Mouse (Mus musculus): ENCODE results near the gene Cbl.

GRCm38 (mm10) chr9:44283183-44283582 is 49.3 kb upstream of the Cbl start:
- TF ChIP-seq POLR2A (IDR thresholded peaks at IDR 0.05; ENCODE audit: insufficient read depth, low read depth, low read length) (no peak), CTCF (IDR thresholded peaks at IDR 0.05; ENCODE audit: insufficient read depth, low read depth, low read length) (no peak)

Measured in olfactory bulb, adult 2 months (tissue).